Comparison of ENCODE assay signal across 9 mouse cellular contexts in genomic region chr11:113747725-113748380, GRCm38 (mm10). TPM values are rescaled to one million over a fixed set of nuclear protein-coding genes. Genes with fewer than 3 reads are reported as not detected.
DNase-seq lines count a peak whose midpoint lies in the region; ATAC-seq and TF ChIP-seq lines count a peak whose summit lies in the region.
"Had no signal": no experiment of that assay in that cellular context is flagged by ENCODE, and none has a peak within 500 bp of the region (broad histone marks: within the 10 kb centered on the region; RNA-seq: fewer than 3 reads in every experiment).

No protein-coding gene starts in this region.

- WGBS in kidney, postnatal 0 days: 77% methylated on average over 11 of the region's 11 CpGs
- 75% methylated on average over 11 of the region's 11 CpGs for WGBS in embryonic facial prominence, embryonic 10.5 days
- WGBS in hindbrain, embryonic 13.5 days: 78% methylated on average over 11 of the region's 11 CpGs
- 82% methylated on average over 11 of the region's 11 CpGs for WGBS in midbrain, embryonic 14.5 days

- no peak for DNase-seq in kidney, postnatal 0 days (ENCODE audit: low spot score)
- no peak for DNase-seq in kidney, postnatal 14 days
- DNase-seq in embryonic facial prominence, embryonic 10.5 days (ENCODE audit: low spot score): no peak
- no peak for DNase-seq in midbrain, embryonic 14.5 days
- DNase-seq in cerebellum, adult 9-10 months: no peak
- no peak for DNase-seq in urinary bladder, postnatal 14 days (ENCODE audit: low spot score)
- no peak for DNase-seq in urinary bladder, adult 18-20 months (ENCODE audit: low spot score in 2 of 2)
- DNase-seq: cerebellum, adult 11 months had no signal

- no peak overlapping the region for H3K4me3 ChIP-seq in kidney, postnatal 0 days (replicated peaks; ENCODE audit: low read depth, low read length)
- peak overlapping the region; percentile 81 for H3K4me3 ChIP-seq in embryonic facial prominence, embryonic 10.5 days
- peak overlapping the region; percentile 89; the same call in 1 of the 2 replicates for H3K4me3 ChIP-seq in hindbrain, embryonic 13.5 days
- H3K4me3 ChIP-seq in midbrain, embryonic 14.5 days (replicated peaks; ENCODE audit: low read depth, low read length): no peak overlapping the region

- TF ChIP-seq CTCF in kidney, postnatal 0 days (IDR thresholded peaks at IDR 0.05; ENCODE audit: low read depth): no peak

- peak overlapping the region; percentile 63 for H3K4me2 ChIP-seq in kidney, postnatal 0 days (ENCODE audit: low read length)
- peak overlapping the region; percentile 67 for H3K4me2 ChIP-seq in hindbrain, embryonic 13.5 days
- peak overlapping the region; percentile 80 for H3K4me2 ChIP-seq in midbrain, embryonic 14.5 days (ENCODE audit: low read length)

- H3K36me3 ChIP-seq in kidney, postnatal 0 days (ENCODE audit: insufficient read depth, low read length): 0 out of 2 replicates have a peak, but pooled peaks cover 6% of the 10 kb centered on the region
- H3K36me3 ChIP-seq in embryonic facial prominence, embryonic 10.5 days (replicated peaks): peaks cover 60% of the 10 kb centered on the region
- peaks cover 13% of the 10 kb centered on the region for H3K36me3 ChIP-seq in hindbrain, embryonic 13.5 days
- H3K36me3 ChIP-seq in midbrain, embryonic 14.5 days (ENCODE audit: control insufficient read depth, insufficient read depth, low read length): no peaks in the 10 kb centered on the region; the same call in 1 of the 2 replicates

- H3K9ac ChIP-seq in kidney, postnatal 0 days (ENCODE audit: low read depth, low read length): no peak overlapping the region
- 0 out of 2 replicates have a peak overlapping the region, but pooled peaks have one; percentile 92 for H3K9ac ChIP-seq in hindbrain, embryonic 13.5 days
- no peak overlapping the region for H3K9ac ChIP-seq in midbrain, embryonic 14.5 days (replicated peaks; ENCODE audit: low read length)

- peak overlapping the region; percentile 96 for H3K27ac ChIP-seq in kidney, postnatal 0 days
- peak overlapping the region; percentile 95; the same call in 1 of the 2 replicates for H3K27ac ChIP-seq in embryonic facial prominence, embryonic 10.5 days (replicated peaks)
- peak overlapping the region; percentile 44; the same call in 1 of the 2 replicates for H3K27ac ChIP-seq in hindbrain, embryonic 13.5 days
- H3K27ac ChIP-seq in midbrain, embryonic 14.5 days (replicated peaks; ENCODE audit: low read depth, low read length): no peak overlapping the region

- H3K27me3 ChIP-seq in kidney, postnatal 0 days (ENCODE audit: insufficient read depth, low read length): no peaks in the 10 kb centered on the region
- 0 out of 2 replicates have a peak, but pooled peaks cover under 1% of the 10 kb centered on the region for H3K27me3 ChIP-seq in embryonic facial prominence, embryonic 10.5 days (replicated peaks; ENCODE audit: low read depth, poor library complexity, severe bottlenecking)
- no peaks in the 10 kb centered on the region for H3K27me3 ChIP-seq in hindbrain, embryonic 13.5 days
- no peaks in the 10 kb centered on the region for H3K27me3 ChIP-seq in midbrain, embryonic 14.5 days (ENCODE audit: control insufficient read depth, insufficient read depth, low read length)

- no peaks in the 10 kb centered on the region for H3K9me3 ChIP-seq in kidney, postnatal 0 days (replicated peaks; ENCODE audit: low read length)
- peaks cover 9% of the 10 kb centered on the region; the same call in 1 of the 2 replicates for H3K9me3 ChIP-seq in embryonic facial prominence, embryonic 10.5 days
- H3K9me3 ChIP-seq in hindbrain, embryonic 13.5 days: no peaks in the 10 kb centered on the region
- H3K9me3 ChIP-seq in midbrain, embryonic 14.5 days (ENCODE audit: control insufficient read depth, low read length): no peaks in the 10 kb centered on the region

- ATAC-seq in kidney, postnatal 0 days (replicated peaks; ENCODE audit: low FRiP score, low read depth): no peak
- ATAC-seq in hindbrain, embryonic 13.5 days (ENCODE audit: low FRiP score): no peak
- no peak for ATAC-seq in midbrain, embryonic 14.5 days (ENCODE audit: low FRiP score, low TSS enrichment)

- peaks cover 30% of the 10 kb centered on the region for H3K4me1 ChIP-seq in kidney, postnatal 0 days (replicated peaks; ENCODE audit: insufficient read depth, low read length)
- H3K4me1 ChIP-seq in embryonic facial prominence, embryonic 10.5 days: peaks cover 50% of the 10 kb centered on the region
- peaks cover 58% of the 10 kb centered on the region for H3K4me1 ChIP-seq in hindbrain, embryonic 13.5 days (replicated peaks)
- H3K4me1 ChIP-seq in midbrain, embryonic 14.5 days (ENCODE audit: control insufficient read depth, insufficient read depth, low read length): peaks cover 34% of the 10 kb centered on the region

RNA-seq across cellular contexts. Expression of gene Cdc42ep4, which starts 3.8 kb away (rescaled TPM):
- 48.5 and 52.3 TPM in 2 replicates for polyA plus RNA-seq in kidney, postnatal 0 days (2015; fragmentation: Nextera tagmentation; extraction: Ambion mirVana)
- polyA plus RNA-seq in embryonic facial prominence, embryonic 10.5 days (2016; fragmentation: Nextera tagmentation; extraction: Ambion mirVana): 117 TPM in 2 replicates
- 73.0 and 73.7 TPM in 2 replicates for polyA plus RNA-seq in hindbrain, embryonic 13.5 days (2015; fragmentation: Nextera tagmentation; extraction: Ambion mirVana)
- 45.4 and 49.5 TPM in 2 replicates for polyA plus RNA-seq in midbrain, embryonic 14.5 days (2014; fragmentation: Nextera tagmentation; extraction: Ambion mirVana)

RNA-seq across cellular contexts. Expression of gene Cpsf4l, which starts 38.0 kb away (rescaled TPM):
- polyA plus RNA-seq in kidney, postnatal 0 days (2015; fragmentation: Nextera tagmentation; extraction: Ambion mirVana): 3.9 TPM in 2 replicates
- 0.34 and 0.69 TPM in 2 replicates for polyA plus RNA-seq in embryonic facial prominence, embryonic 10.5 days (2016; fragmentation: Nextera tagmentation; extraction: Ambion mirVana)
- polyA plus RNA-seq in hindbrain, embryonic 13.5 days (2015; fragmentation: Nextera tagmentation; extraction: Ambion mirVana): 0.48 and 0.52 TPM in 2 replicates
- polyA plus RNA-seq in midbrain, embryonic 14.5 days (2014; fragmentation: Nextera tagmentation; extraction: Ambion mirVana): 0.26 and 0.47 TPM in 2 replicates

Comparison
In these comparisons a context has a peak if more than half of its experiments do, and no peak if none do; other contexts are left out.
1. H3K4me3 ChIP-seq: peak in embryonic facial prominence, embryonic 10.5 days (single experiment) and hindbrain, embryonic 13.5 days (single experiment); none in kidney, postnatal 0 days (single experiment) and midbrain, embryonic 14.5 days (single experiment).
2. Peak in every context shown above with its lines, with median percentiles within 50 percentile points of each other: H3K4me2 ChIP-seq.